Mouse (Mus musculus): ENCODE results near the gene Kif26b.

Gene Kif26b

GRCm38 (mm10) chr1:178528431-178529351 lies at the start of gene Kif26b:
Gene Kif26b (plus strand): TSS chr1:178529125.
- peak; percentile 52 to 63 for DNase-seq (ENCODE audit: low spot score in 2 of 2)

GRCm38 (mm10) chr1:178483854-178484253 lies 45.1 kb upstream of the Kif26b start:
- DNase-seq (ENCODE audit: low spot score in 2 of 2): no peak

GRCm38 (mm10) chr1:178485138-178485867 lies 43.6 kb upstream of the Kif26b start:
- DNase-seq (ENCODE audit: low spot score in 2 of 2): no peak

- DNase-seq (ENCODE audit: low spot score in 2 of 2): no peak
Observed at GRCm38 (mm10) chr1:178485868-178486220, 43.1 kb upstream of the Kif26b start.

GRCm38 (mm10) chr1:178486828-178487227 lies 42.1 kb upstream of the Kif26b start:
- DNase-seq (ENCODE audit: low spot score in 2 of 2): peak; percentile 51 to 57

- no peak for DNase-seq (ENCODE audit: low spot score in 2 of 2)
Observed at GRCm38 (mm10) chr1:178489127-178489526, 39.8 kb upstream of the Kif26b start.

GRCm38 (mm10) chr1:178491733-178492132 lies 37.2 kb upstream of the Kif26b start:
- DNase-seq (ENCODE audit: low spot score in 2 of 2): no peak

GRCm38 (mm10) chr1:178492493-178492892 lies 36.4 kb upstream of the Kif26b start:
- DNase-seq (ENCODE audit: low spot score in 2 of 2): no peak

- DNase-seq (ENCODE audit: low spot score in 2 of 2): no peak
Observed at GRCm38 (mm10) chr1:178496186-178496585, 32.7 kb upstream of the Kif26b start.

GRCm38 (mm10) chr1:178496841-178497240 lies 32.1 kb upstream of the Kif26b start:
- peak in 1 of 2 experiments; percentile 15 for DNase-seq (ENCODE audit: low spot score in 2 of 2)

GRCm38 (mm10) chr1:178506938-178507337 lies 22.0 kb upstream of the Kif26b start:
- DNase-seq (ENCODE audit: low spot score in 2 of 2): no peak

- no peak for DNase-seq (ENCODE audit: low spot score in 2 of 2)
Observed at GRCm38 (mm10) chr1:178512323-178513031, 16.4 kb upstream of the Kif26b start.

GRCm38 (mm10) chr1:178513954-178514353 lies 15.0 kb upstream of the Kif26b start:
- DNase-seq (ENCODE audit: low spot score in 2 of 2): no peak

GRCm38 (mm10) chr1:178515839-178516238 lies 13.1 kb upstream of the Kif26b start:
- DNase-seq (ENCODE audit: low spot score in 2 of 2): no peak

- no peak for DNase-seq (ENCODE audit: low spot score in 2 of 2)
Observed at GRCm38 (mm10) chr1:178522389-178522788, 6.5 kb upstream of the Kif26b start.

- DNase-seq (ENCODE audit: low spot score in 2 of 2): no peak
Observed at GRCm38 (mm10) chr1:178523152-178523551, 5.8 kb upstream of the Kif26b start.

- peak; percentile 79 to 80 for DNase-seq (ENCODE audit: low spot score in 2 of 2)
Observed at GRCm38 (mm10) chr1:178527185-178527546, 1.8 kb upstream of the Kif26b start.

- DNase-seq (ENCODE audit: low spot score in 2 of 2): peak; percentile 34 to 60
Observed at GRCm38 (mm10) chr1:178527547-178528361, 1.2 kb upstream of the Kif26b start.

- DNase-seq (ENCODE audit: low spot score in 2 of 2): peak in 1 of 2 experiments; percentile 34
Observed at GRCm38 (mm10) chr1:178529512-178530300, 781 bp downstream of the Kif26b start.

GRCm38 (mm10) chr1:178530301-178531078 lies 1.6 kb downstream of the Kif26b start:
- DNase-seq (ENCODE audit: low spot score in 2 of 2): peak; percentile 85 to 86

All from right cerebral cortex, adult 2 months (tissue).